Mouse (Mus musculus): Measurements from ENCODE around the gene Map3k19.

The Map3k19 gene

GRCm38 (mm10) chr1:127854486-127855222 lies at the start of gene Map3k19:
Gene Map3k19 (minus strand): TSS chr1:127855031.
- DNase-seq, result peak in 1 of 2 experiments; percentile 47

DNA sequence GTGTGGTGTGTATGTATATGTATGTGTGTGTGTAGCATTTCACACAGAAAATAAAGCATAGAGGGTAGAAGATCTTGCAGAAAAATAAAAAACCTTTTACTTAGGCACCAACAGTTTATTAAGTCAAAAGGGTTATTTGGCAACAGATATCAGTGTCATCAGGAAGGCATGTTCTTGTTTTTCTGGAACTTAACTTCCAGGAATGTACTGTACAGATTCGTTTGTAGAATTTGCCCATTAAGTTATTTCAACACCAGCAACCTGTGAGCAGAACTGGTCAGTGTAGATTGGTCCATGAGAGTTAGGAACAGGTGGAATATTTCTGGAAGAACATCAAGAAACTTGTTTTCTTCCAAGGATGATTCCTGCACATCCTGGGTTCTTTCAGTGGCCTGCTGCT lies 44.6 kb upstream of the Map3k19 start:
- no peak for DNase-seq

DNA sequence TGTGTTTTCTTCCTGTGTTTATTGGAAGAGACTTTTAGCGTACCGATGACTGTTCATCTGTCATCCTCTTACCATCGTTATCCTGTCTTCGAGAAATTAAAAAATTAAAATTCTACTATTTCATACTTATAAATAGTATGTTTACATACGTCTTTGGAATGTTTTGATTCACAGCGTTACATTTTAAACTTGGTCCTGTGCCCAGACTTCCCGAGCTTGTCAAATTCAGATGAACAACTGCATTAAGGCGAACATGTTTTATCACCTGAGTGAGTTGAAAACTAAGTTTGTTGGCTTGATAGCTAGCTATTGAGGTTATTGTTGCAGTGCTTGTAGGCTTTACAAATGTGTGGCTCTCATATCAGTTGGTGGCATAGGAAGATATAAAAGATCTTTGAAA lies 14.4 kb upstream of the Map3k19 start:
- DNase-seq, result no peak

DNA sequence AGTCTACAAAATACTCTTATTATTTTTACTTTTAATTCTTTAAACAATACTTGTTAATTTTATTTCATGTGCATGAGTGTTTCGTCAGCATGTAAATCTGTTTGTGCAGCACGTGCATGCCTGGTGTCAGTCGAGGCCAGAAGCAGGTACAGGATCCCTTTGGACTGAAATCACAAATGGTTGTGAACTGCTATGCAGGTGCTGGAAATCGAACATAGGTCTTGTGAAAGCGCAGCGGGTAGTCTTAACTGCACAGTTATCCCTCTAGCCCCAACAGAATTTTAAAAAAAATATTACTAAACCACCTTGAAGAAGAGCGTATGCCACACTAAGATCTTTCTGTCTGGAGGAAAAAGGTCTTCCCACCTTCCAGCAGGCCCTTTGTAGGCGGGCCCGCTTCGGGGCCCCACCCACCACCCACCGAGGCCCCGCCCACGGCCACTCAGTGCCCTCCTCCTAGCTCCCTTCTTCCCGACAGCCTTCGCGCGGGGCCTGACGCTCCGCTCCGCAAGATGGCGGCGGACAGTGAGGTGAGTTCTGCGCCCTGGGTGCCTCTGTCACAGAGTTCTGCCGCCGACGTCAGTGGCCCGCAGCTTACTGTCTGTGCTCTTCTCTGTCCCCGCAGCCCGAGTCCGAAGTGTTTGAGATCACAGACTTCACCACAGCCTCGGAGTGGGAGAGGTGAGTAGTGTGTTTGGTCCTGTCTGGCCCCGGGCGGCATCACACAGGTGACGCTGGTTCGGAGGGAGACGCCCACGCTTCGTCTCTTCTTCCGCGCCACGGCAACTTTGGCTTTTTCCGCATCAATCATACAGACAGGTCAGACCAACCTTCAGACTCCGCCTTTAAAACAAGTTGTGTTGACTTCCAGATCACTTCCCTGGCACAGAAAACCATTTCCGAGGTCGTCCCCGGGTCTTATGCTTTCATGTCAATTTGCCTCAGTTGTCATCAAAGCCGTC lies 13.8 kb upstream of the Map3k19 start, which contains the start of gene Rab3gap1:
Rab3gap1 (plus strand) TSS at position 474 of the 962 bp plus-strand sequence.
- DNase-seq, result peak; percentile 92 to 94

- DNase-seq, result no peak
Observed at GRCm38 (mm10) chr1:127863806-127864205, 9.0 kb upstream of the Map3k19 start.

DNA sequence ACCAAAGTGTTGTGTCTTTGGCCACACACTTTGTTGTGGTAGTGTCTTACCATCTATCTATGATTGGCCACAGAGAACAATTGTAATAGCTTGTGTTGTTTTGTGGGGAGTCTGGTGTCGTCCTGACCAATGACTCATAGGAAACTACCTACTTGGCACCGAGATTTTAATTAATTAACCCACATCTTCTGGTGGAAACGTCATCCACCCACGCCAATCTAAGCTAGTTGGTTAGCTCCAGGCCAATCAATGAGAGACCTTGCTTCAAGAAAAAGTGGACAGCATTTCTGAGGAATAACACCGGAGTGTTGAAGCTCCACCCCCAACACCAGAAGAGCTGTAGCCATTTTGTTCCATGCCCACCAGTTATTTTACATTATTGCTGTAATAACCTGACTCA lies 7.1 kb upstream of the Map3k19 start:
- no peak for DNase-seq

GRCm38 (mm10) chr1:127860492-127860891 lies 5.7 kb upstream of the Map3k19 start:
- no peak for DNase-seq

- DNase-seq, result no peak
Observed at GRCm38 (mm10) chr1:127859799-127860400, 5.1 kb upstream of the Map3k19 start.

DNA sequence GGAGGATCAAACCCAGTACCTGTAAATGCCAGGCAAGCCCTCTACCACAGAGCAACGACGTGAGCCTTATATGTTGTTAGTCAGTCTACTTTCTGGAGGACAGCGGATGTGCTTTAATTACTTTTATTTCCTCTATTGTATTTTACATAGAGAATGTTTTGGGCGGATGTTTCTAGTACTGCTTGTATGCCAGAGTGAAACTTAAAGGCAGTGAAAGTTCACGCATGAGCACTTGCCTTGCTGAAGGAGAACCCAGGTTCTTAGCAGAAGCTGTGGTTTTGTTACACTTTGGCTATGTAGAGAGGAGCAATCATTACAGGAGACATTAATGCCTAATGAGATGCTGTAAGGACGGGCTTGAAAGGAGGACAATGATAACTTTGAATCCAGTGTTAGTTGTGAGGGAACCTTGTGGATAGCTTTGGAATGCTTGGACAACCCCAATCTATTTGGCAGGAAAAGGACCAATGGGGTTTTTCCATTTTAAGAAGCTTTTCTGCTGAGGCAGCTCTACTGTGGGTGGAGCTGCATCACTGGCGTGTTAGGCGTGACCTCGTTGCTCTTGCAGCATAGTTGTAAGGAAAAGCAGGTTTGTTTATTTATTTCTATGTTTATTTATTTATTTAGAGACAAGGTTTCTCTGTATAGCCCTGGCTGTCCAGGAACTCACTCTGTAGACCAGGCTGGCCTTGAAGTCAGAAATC lies 4.3 kb upstream of the Map3k19 start:
- no peak for DNase-seq

- no peak for DNase-seq
Observed at GRCm38 (mm10) chr1:127850075-127850610, 4.7 kb downstream of the Map3k19 start.

DNA sequence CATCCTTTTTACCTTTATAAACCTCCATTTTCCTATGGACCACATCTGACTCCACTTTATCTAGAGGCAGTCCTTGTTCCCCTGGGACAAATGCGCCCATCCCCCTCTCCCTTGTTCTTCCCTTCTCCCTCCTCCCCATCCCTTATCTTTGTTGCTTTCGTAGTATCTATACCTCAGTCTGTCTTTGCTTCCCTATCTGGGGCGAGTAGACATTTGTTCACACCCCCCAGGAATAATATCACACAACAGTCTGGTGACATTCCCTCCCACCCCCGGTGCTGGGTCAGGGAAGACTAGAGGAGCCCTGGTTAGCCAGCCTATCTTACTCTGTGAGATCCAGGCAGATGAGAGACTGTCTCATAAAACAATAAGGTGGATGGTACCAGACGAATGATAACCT lies 9.4 kb downstream of the Map3k19 start:
- no peak for DNase-seq

DNA sequence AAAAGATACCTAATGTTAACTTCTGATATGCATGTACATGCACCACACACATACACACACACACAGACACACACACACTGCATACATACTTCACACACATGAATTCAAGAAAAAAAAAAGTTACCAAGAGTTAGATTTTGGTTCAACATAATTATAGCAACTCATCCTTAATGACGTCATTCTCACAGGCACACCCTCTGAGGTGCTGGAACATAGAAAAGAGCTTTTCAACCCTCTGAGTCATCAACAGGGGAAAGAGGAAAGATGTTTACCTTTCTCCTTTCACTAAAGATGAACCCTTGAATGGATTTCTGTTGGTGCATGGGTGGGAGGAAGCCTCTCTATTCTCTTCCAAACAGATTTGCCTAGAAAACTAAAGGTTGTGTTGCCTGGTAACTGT lies 16.2 kb downstream of the Map3k19 start:
- no peak for DNase-seq

- no peak for DNase-seq
Observed at GRCm38 (mm10) chr1:127836619-127837018, 18.2 kb downstream of the Map3k19 start.

DNA sequence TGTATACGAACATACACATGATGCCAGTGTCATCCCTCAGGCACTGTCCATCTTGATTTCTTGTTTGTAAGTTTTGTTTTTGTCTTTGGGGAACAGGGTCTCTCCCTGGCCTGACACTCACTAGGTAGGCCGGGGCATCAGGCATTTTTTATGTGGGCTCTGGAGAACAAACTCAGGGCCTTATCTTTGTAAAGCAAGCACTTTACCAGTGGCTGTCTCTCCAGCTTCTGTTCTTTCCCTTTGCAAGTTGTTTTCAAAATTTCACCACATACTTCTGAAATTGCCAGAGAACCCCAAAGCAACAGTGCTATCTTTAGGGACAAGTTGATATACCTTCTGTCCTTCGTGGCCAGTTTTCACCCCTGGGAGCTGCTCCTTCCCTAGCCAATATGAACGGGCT lies 20.6 kb downstream of the Map3k19 start:
- no peak for DNase-seq

DNA sequence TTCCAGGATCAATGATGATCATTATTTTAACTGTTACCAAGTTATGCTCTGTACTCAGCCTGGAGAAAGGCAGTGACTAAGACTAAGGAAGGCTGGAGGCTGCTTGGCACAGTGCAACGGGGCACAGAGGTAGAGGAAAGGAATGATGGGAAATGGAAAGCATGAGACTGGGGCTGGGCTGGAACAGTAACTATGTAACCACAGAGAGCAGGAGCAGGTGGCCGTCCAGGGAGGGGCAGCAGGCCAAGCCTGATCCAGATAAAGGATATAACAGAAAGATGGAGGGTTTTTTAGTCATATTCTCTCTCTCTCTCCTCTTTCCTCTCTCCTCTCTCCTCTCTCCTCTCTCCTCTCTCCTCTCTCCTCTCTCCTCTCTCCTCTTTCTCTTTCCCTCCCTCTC lies 21.1 kb downstream of the Map3k19 start:
- DNase-seq, result no peak

DNA sequence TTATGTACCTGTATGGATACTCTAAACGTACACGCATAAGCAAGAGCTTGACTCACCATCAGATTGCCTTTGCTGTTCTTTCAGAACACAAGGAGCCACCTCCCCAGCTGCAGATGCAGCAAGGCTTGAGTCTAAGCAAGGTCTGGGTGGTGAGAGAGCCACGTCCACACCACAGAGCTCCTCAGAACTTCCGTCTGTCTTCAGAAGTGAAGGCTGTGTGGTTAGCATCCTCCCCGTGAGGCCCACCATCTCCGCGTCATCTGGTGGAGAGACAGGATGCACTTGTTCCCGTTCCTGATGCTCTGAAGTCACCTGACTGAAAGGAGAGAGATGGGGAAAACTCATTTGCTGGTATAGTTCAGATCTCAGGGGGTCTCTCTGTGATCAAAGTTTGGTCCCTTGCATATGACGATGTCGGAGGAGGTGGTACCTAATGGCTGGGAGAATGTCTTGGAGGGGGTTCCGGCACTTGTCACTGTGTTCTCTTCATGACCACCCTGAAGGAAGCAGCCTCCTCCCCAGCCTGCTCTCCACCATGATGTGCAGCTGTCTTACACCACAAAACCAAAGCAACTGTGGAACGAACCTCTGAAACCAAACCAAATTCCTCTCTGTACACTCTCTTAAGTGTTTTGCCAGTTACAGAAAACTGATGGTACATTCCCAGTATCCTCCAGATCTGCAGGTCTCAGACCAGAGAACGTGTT lies 24.5 kb downstream of the Map3k19 start:
- peak in 1 of 2 experiments; percentile 39 for DNase-seq

DNA sequence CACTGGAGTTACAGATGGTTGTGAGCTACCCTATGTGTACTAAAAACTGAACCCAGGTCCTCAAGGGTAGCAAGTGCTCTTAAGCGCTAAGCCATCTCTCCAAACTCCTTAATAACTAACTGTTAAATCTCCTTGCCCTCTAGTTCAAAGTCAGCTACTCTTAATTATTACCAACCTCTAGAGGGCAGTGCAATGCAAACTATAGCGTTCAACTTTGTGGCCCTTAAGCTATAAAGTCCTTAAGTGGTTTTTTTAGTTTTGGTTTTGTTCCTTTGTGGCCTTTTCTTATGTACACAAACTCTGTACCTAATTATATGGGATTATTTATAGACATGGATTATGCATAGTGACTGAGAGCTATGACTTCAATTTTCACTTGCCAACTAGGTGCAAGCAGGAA lies 27.5 kb downstream of the Map3k19 start:
- peak in 1 of 2 experiments; percentile 29 for DNase-seq

GRCm38 (mm10) chr1:127816381-127816780 lies 38.5 kb downstream of the Map3k19 start:
- DNase-seq, result no peak

GRCm38 (mm10) chr1:127812929-127813328 lies 41.9 kb downstream of the Map3k19 start:
- DNase-seq, result no peak

- no peak for DNase-seq
Observed at GRCm38 (mm10) chr1:127808671-127809070, 46.2 kb downstream of the Map3k19 start.

DNA sequence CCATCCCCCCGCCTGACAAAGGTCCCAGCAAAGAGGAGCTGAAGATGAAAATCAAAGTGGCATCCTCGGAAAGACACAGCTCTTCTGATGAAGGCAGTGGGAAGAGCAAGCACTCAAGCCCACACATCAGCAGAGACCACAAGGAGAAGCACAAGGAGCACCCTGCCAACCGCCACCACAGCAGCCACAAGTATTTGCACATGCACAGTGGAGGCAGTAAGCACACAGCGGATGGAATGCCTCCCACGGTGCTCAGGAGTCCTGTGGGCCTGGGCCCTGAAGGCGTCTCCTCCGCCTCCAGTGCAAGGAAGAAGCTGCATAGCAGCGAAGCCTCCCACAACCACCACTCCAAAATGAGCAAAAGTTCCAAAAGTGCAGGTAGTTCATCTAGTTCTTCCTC lies 51.9 kb downstream of the Map3k19 start:
- no peak for DNase-seq

- no peak for DNase-seq
Observed at GRCm38 (mm10) chr1:127796752-127797151, 58.1 kb downstream of the Map3k19 start.

All from kidney, postnatal 25 days (tissue).